Mouse (Mus musculus) small intestine, adult 2 months (tissue): ENCODE results near the gene Gm13889.

ENCODE experiments used
- CTCF ChIP-seq: fragments of 200-500 bp; IDR thresholded peaks from 2 replicates; pipeline ENCODE4 v1.5.1; 2012; ENCODE audit warnings: low read depth, mild to moderate bottlenecking, control low read depth, inconsistent platforms, low read length, moderate library complexity, mixed read lengths; ENCODE audit not compliant: insufficient replicate concordance, insufficient read length; ENCODE audit errors: extremely low read depth
- POLR2A ChIP-seq: fragments of 200-500 bp; IDR thresholded peaks from 2 replicates; pipeline ENCODE4 v1.6.1; 2012; ENCODE audit warnings: low read depth, mild to moderate bottlenecking, control low read depth, inconsistent platforms, low read length, moderate library complexity

DNA sequence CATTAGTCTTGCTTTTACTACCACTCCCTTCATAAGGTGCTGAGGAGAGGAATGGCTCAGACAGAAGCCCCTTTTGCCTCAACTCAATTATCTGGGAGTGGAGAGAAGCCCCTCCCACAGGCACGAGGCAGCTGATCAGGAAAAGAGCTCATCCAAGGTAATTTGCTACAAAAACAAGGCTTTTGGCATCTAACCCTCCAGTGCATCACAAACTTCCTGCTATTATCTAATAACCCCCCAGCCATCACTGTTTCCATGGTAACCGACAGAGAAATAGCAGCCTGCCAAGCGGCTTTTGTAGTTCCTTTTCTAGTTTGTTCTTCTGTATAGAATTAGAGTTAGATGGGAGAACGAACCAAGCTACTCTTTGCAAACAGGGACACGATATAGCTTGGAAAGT lies 35.3 kb upstream of the Gm13889 start:
- TF ChIP-seq CTCF (no peak), POLR2A (no peak)
